Mouse (Mus musculus): Measurements from ENCODE around the gene Mettl1. TPM values are rescaled to one million over a fixed set of nuclear protein-coding genes. Genes with fewer than 3 reads are reported as not detected.

The Mettl1 gene
- polyA plus RNA-seq, 1 experiment from 2014 or later: 44.8 TPM

DNA sequence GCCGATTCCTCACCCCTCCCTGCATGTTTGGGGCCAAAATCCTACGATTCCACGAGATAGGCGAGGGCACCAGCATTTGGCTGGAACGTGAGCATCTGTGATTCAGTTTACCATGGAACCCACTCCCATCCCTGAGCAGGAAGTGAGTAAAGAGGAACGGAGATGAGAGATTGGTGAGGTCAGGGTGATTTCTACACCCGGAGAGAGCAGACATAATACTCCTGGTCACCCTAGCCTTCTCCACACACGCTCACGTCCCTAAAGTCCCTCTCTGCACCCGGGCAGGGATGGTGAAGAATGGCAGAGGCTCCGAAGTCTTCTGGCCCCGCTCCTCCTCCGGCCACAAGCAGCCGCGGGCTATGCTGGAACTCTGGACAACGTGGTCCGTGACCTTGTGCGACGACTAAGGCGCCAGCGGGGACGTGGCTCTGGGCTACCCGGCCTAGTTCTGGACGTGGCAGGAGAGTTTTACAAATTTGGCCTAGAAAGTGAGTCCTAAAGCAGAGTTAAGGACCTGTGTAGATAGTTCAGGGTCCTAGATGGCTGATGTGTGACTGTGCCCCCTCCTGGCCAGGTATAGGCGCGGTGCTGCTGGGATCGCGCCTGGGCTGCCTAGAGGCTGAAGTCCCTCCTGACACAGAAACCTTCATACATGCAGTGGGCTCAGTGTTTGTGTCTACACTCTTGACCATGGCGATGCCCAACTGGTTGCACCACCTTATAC, 8.3 kb downstream of the Mettl1 start:
- ATAC-seq (replicated peaks; ENCODE audit: insufficient number of reproducible peaks, low FRiP score, low TSS enrichment, low read depth) (0 out of 2 replicates have a peak, but pooled peaks have one; percentile 16), DNase-seq (ENCODE audit: low spot score) (no peak)
- peak overlapping the region; percentile 13; the same call in 1 of the 2 replicates for H3K9ac ChIP-seq (replicated peaks; ENCODE audit: low read length)
- peaks cover 3% of the 10 kb centered on the region for H3K36me3 ChIP-seq (replicated peaks; ENCODE audit: control insufficient read depth, insufficient read depth, low read depth, low read length)
- peaks cover 36% of the 10 kb centered on the region for H3K27me3 ChIP-seq (ENCODE audit: control insufficient read depth, insufficient read depth, low read length)
- H3K4me3 ChIP-seq (ENCODE audit: low read depth, low read length): no peak overlapping the region
- H3K4me1 ChIP-seq (ENCODE audit: control insufficient read depth, insufficient read depth, low read length): no peaks in the 10 kb centered on the region
- 2% methylated on average over 29 of the region's 29 CpGs for WGBS
- H3K27ac ChIP-seq (replicated peaks; ENCODE audit: low read depth, low read length): no peak overlapping the region
- no peak overlapping the region for H3K4me2 ChIP-seq (ENCODE audit: low read depth, low read length)
- H3K9me3 ChIP-seq (replicated peaks; ENCODE audit: control insufficient read depth, low read length): no peaks in the 10 kb centered on the region

DNA sequence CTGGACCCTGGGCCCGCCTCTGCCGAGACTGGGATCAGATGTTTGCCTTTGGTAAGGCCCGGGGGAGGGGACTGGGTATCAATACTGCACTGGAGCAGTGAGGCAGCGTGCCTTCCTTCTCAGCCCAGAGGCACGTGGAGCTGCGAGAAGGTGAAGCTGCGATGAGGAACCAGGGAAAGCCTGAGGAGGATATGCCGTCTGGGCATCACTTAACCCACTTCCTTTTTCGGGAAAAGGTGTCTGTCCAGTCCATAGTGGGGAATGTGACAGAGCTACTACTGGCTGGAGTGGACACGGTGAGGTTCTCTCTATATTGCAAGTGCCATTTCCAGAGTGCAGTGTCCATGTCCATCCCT, 8.9 kb downstream of the Mettl1 start:
- ATAC-seq (replicated peaks; ENCODE audit: insufficient number of reproducible peaks, low FRiP score, low TSS enrichment, low read depth) (no peak), DNase-seq (ENCODE audit: low spot score) (no peak)
- Histone ChIP-seq H3K27me3 (ENCODE audit: control insufficient read depth, insufficient read depth, low read length) (peaks cover 36% of the 10 kb centered on the region), H3K36me3 (replicated peaks; ENCODE audit: control insufficient read depth, insufficient read depth, low read depth, low read length) (no peaks in the 10 kb centered on the region), H3K9ac (replicated peaks; ENCODE audit: low read length) (no peak overlapping the region), H3K4me3 (ENCODE audit: low read depth, low read length) (no peak overlapping the region), H3K4me1 (ENCODE audit: control insufficient read depth, insufficient read depth, low read length) (no peaks in the 10 kb centered on the region), H3K4me2 (ENCODE audit: low read depth, low read length) (no peak overlapping the region), H3K9me3 (replicated peaks; ENCODE audit: control insufficient read depth, low read length) (no peaks in the 10 kb centered on the region), H3K27ac (replicated peaks; ENCODE audit: low read depth, low read length) (no peak overlapping the region)
- WGBS: 20% methylated on average over 10 of the region's 10 CpGs

DNA sequence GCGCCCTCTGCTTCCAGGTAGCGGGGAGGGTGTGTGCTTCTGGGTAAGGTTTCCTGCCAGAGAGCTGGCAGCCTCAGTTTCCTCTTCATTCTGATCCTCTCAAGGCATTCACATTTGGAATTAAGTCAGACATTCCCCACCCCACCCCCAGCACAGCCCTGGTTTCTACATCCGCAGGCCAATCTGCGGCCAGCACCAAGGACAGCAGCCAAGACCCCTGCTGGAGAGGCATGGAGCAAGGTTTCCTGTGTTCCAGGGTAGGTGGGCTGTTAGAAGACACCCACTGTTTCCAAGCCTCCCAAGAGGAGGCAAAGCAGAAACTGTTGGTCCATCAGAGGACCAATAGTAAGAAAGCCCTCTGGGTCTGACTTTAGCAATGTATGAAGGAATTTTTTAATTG, 13.4 kb downstream of the Mettl1 start:
- Histone ChIP-seq H3K4me1 (ENCODE audit: control insufficient read depth, insufficient read depth, low read length) (0 out of 2 replicates have a peak, but pooled peaks cover 2% of the 10 kb centered on the region), H3K36me3 (replicated peaks; ENCODE audit: control insufficient read depth, insufficient read depth, low read depth, low read length) (peaks cover 4% of the 10 kb centered on the region), H3K4me2 (ENCODE audit: low read depth, low read length) (no peak overlapping the region), H3K4me3 (ENCODE audit: low read depth, low read length) (no peak overlapping the region), H3K9ac (replicated peaks; ENCODE audit: low read length) (no peak overlapping the region), H3K9me3 (replicated peaks; ENCODE audit: control insufficient read depth, low read length) (no peaks in the 10 kb centered on the region), H3K27ac (replicated peaks; ENCODE audit: low read depth, low read length) (no peak overlapping the region), H3K27me3 (ENCODE audit: control insufficient read depth, insufficient read depth, low read length) (peaks cover 23% of the 10 kb centered on the region)
- no peak for ATAC-seq (replicated peaks; ENCODE audit: insufficient number of reproducible peaks, low FRiP score, low TSS enrichment, low read depth)
- peak; percentile 52 for DNase-seq (ENCODE audit: low spot score)
- 67% methylated on average over 4 of the region's 4 CpGs for WGBS

DNA sequence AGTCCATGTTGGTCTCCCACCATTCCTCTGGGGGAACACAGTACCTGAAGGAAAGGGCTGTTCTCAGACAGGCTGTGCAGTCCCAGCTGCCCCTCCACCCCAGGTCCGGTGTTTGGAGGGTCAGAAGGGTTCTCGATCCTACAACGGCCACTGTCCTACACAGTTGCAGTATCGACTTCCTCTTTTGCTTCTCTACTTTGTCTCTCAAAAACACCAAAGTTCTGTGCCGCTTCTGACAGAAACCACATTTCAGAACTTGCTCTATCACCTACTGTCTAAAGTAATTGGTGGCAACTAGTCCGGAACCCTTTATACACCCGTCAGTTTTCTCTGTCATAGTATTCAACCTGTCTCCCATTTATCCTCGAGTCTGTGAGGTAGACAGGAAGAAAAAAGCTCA, 14.2 kb downstream of the Mettl1 start:
- peaks cover 21% of the 10 kb centered on the region for H3K27me3 ChIP-seq (ENCODE audit: control insufficient read depth, insufficient read depth, low read length)
- no peak for ATAC-seq (replicated peaks; ENCODE audit: insufficient number of reproducible peaks, low FRiP score, low TSS enrichment, low read depth)
- whole genome bisulfite sequencing: 86% methylated on average over 8 of the region's 8 CpGs

DNA sequence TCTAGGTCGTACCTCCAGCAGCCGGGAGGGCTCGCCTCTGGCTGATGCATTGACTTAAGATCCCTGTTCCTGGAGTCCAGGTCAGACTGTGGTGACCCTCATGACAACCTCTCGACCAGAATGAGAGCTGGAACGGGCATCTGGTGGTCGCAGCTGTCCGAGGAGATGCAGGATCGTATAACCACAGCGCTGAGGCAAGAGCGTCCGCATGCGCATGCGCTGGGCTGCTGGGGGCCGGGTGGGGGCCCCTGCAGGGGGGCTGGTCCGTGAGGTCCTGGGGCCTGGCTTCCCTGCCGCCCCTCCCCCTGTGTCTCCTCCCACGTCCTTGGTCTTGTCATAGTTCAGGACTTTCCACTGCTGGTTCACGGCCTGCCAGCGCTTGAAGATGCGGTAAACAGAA, 15.3 kb downstream of the Mettl1 start:
- Histone ChIP-seq H3K36me3 (replicated peaks; ENCODE audit: control insufficient read depth, insufficient read depth, low read depth, low read length) (peaks cover 4% of the 10 kb centered on the region), H3K4me2 (ENCODE audit: low read depth, low read length) (no peak overlapping the region), H3K4me1 (ENCODE audit: control insufficient read depth, insufficient read depth, low read length) (0 out of 2 replicates have a peak, but pooled peaks cover 2% of the 10 kb centered on the region), H3K27me3 (ENCODE audit: control insufficient read depth, insufficient read depth, low read length) (peaks cover 12% of the 10 kb centered on the region), H3K27ac (replicated peaks; ENCODE audit: low read depth, low read length) (no peak overlapping the region), H3K9me3 (replicated peaks; ENCODE audit: control insufficient read depth, low read length) (no peaks in the 10 kb centered on the region), H3K9ac (replicated peaks; ENCODE audit: low read length) (no peak overlapping the region), H3K4me3 (ENCODE audit: low read depth, low read length) (no peak overlapping the region)
- DNase-seq (ENCODE audit: low spot score) (no peak), ATAC-seq (replicated peaks; ENCODE audit: insufficient number of reproducible peaks, low FRiP score, low TSS enrichment, low read depth) (no peak)
- 82% methylated on average over 20 of the region's 20 CpGs for WGBS

More for the DNA sequence above, 14.2 kb downstream of the Mettl1 start:
- H3K9me3 ChIP-seq (replicated peaks; ENCODE audit: control insufficient read depth, low read length): no peaks in the 10 kb centered on the region
- DNase-seq (ENCODE audit: low spot score): no peak
- 0 out of 2 replicates have a peak, but pooled peaks cover 2% of the 10 kb centered on the region for H3K4me1 ChIP-seq (ENCODE audit: control insufficient read depth, insufficient read depth, low read length)
- H3K4me3 ChIP-seq (ENCODE audit: low read depth, low read length): no peak overlapping the region
- H3K36me3 ChIP-seq (replicated peaks; ENCODE audit: control insufficient read depth, insufficient read depth, low read depth, low read length): peaks cover 4% of the 10 kb centered on the region
- no peak overlapping the region for H3K27ac ChIP-seq (replicated peaks; ENCODE audit: low read depth, low read length)
- H3K9ac ChIP-seq (replicated peaks; ENCODE audit: low read length): no peak overlapping the region
- H3K4me2 ChIP-seq (ENCODE audit: low read depth, low read length): no peak overlapping the region

DNA sequence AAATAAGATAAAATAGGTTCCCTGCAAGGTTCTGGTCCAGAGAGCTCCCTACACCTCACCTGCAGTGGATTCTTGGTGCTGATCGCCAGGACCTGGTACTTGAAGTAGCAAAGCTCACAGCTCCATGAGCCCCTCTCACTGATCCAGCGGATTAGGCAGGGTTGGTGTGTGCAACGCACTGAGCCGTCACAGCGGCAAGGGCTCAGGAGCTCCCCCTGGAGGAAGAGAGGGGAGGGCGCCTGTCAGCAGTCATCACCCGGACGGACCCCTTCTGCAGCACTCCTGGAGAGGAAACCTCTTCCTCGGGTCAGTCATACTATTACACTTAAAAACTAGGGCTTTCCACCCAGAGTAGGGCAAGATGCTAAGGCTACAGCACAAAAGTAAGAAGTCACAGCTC, 16.9 kb downstream of the Mettl1 start:
- 1% methylated on average over 9 of the region's 9 CpGs for WGBS
- H3K27ac ChIP-seq (replicated peaks; ENCODE audit: low read depth, low read length): no peak overlapping the region
- ATAC-seq (replicated peaks; ENCODE audit: insufficient number of reproducible peaks, low FRiP score, low TSS enrichment, low read depth) (0 out of 2 replicates have a peak, but pooled peaks have one; percentile 24), DNase-seq (ENCODE audit: low spot score) (peak; percentile 90)
- peaks cover 4% of the 10 kb centered on the region for H3K36me3 ChIP-seq (replicated peaks; ENCODE audit: control insufficient read depth, insufficient read depth, low read depth, low read length)
- H3K4me2 ChIP-seq (ENCODE audit: low read depth, low read length): peak overlapping the region; percentile 98
- H3K9me3 ChIP-seq (replicated peaks; ENCODE audit: control insufficient read depth, low read length): no peaks in the 10 kb centered on the region
- 0 out of 2 replicates have a peak, but pooled peaks cover 2% of the 10 kb centered on the region for H3K4me1 ChIP-seq (ENCODE audit: control insufficient read depth, insufficient read depth, low read length)
- peak overlapping the region; percentile 85 for H3K4me3 ChIP-seq (ENCODE audit: low read depth, low read length)
- H3K9ac ChIP-seq (replicated peaks; ENCODE audit: low read length): 0 out of 2 replicates have a peak overlapping the region, but pooled peaks have one; percentile 4
- peaks cover 12% of the 10 kb centered on the region for H3K27me3 ChIP-seq (ENCODE audit: control insufficient read depth, insufficient read depth, low read length)

DNA sequence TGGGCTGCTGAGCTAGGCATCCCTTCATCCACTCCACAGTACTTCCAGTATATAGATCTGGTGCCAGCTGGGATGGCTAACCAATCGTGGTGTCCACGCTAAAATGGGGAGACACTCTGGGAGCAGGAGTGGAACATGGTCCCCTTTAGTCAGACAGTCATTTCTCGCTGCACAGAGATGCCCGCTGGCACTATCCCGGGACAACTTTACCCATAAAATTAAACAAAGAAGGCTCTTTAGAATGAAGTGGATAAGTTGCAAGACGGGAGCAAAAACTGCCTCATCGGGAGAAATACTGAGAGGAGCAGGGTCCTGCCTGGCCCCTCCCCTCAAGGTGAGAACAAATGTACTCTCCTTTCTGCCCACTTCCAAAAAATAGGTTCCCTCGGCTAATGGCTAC, 17.5 kb downstream of the Mettl1 start:
- ATAC-seq (replicated peaks; ENCODE audit: insufficient number of reproducible peaks, low FRiP score, low TSS enrichment, low read depth): no peak
- Histone ChIP-seq H3K4me3 (ENCODE audit: low read depth, low read length) (peak overlapping the region; percentile 85), H3K27me3 (ENCODE audit: control insufficient read depth, insufficient read depth, low read length) (peaks cover 12% of the 10 kb centered on the region), H3K9ac (replicated peaks; ENCODE audit: low read length) (peak overlapping the region; percentile 4; the same call in 1 of the 2 replicates), H3K36me3 (replicated peaks; ENCODE audit: control insufficient read depth, insufficient read depth, low read depth, low read length) (peaks cover 4% of the 10 kb centered on the region), H3K4me1 (ENCODE audit: control insufficient read depth, insufficient read depth, low read length) (0 out of 2 replicates have a peak, but pooled peaks cover 2% of the 10 kb centered on the region), H3K4me2 (ENCODE audit: low read depth, low read length) (peak overlapping the region; percentile 98), H3K27ac (replicated peaks; ENCODE audit: low read depth, low read length) (no peak overlapping the region), H3K9me3 (replicated peaks; ENCODE audit: control insufficient read depth, low read length) (no peaks in the 10 kb centered on the region)
- WGBS: 14% methylated on average over 8 of the region's 8 CpGs
- DNase-seq (ENCODE audit: low spot score): no peak

All from embryonic facial prominence, embryonic 11.5 days (tissue).